Mouse (Mus musculus): Measurements from ENCODE around the gene Ifitm10. TPM values are rescaled to one million over a fixed set of nuclear protein-coding genes. Genes with fewer than 3 reads are reported as not detected.
A peak's percentile ranks its signal among the peaks of the same experiment; 100 is the strongest.
"Not testable (repeated sequence)": the region's sequence is repeated elsewhere in the genome, so short reads cannot be mapped to it uniquely, and the experiment has no call there.

The Ifitm10 gene
- total RNA-seq, 2 experiments from 2014 or later = 36.8 to 37.1 TPM

- no peak for DNase-seq (ENCODE audit: low spot score in 2 of 2)
Measured at GRCm38 (mm10) chr7:142323396-142324117, 50.0 kb downstream of the Ifitm10 start.

DNA sequence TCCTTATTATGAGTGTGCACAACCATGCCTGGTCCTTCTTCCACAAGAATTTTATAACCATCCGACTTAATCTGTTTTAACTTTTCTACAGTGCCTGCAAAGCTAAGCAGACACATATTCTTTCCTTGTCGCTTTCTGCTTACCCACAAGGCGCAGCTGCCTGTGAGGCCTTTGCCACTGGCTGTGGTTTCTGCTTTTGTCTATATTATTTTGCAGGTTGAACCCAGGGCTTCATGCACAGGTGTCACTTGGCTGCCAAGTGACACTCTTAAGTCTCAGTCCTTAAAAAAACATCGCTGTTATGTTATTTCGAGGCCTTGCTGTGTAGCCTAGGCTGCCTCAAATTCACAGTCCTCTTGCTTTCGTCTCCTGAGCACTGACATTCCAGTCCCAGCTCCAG lies 50.9 kb downstream of the Ifitm10 start:
- DNase-seq (ENCODE audit: low spot score in 2 of 2) = no peak

DNA sequence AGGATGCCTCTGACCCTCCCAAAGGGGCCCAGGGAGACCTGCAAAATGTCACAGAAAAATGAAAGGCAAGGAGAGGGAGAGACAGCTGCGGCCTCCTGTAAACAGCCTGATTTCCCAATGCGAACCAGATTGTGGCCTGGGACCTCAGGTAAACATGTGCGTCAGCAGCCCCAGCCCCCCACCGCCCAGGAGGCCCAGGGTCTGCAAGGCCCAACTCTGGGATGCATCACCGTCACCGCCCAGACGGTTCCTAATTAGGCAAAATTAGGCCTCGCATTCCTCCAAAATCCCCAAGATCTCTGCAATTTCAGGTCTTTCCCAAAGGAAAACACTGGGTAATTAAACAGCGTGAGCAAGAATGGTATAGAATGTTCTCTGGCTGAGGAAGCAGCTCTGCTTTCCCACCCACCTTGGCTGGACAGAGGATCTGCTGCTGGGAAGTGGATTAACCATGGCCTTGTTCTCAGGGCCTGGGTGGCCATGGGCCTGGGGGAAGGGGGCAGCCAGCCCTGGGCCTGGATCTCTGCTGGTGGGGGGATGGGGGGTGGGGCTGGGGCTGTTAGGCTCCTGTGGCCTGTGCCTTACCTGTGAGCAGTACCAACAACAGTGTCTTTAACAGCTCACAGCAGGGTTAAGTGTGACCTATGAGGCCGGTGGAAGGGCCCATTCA lies 51.8 kb downstream of the Ifitm10 start:
- DNase-seq (ENCODE audit: low spot score in 2 of 2) = not testable (repeated sequence)

- no peak for DNase-seq (ENCODE audit: low spot score in 2 of 2)
Measured at GRCm38 (mm10) chr7:142320906-142321305, 52.6 kb downstream of the Ifitm10 start.

GRCm38 (mm10) chr7:142319124-142319523 lies 54.4 kb downstream of the Ifitm10 start:
- DNase-seq (ENCODE audit: low spot score in 2 of 2) = peak in 1 of 2 experiments; percentile 21

GRCm38 (mm10) chr7:142317216-142317615 lies 56.3 kb downstream of the Ifitm10 start:
- DNase-seq (ENCODE audit: low spot score in 2 of 2) = no peak

- peak in 1 of 2 experiments; percentile 50 for DNase-seq (ENCODE audit: low spot score in 2 of 2)
Measured at GRCm38 (mm10) chr7:142316558-142316957, 57.0 kb downstream of the Ifitm10 start.

- no peak for DNase-seq (ENCODE audit: low spot score in 2 of 2)
Measured at GRCm38 (mm10) chr7:142314600-142315285, 58.8 kb downstream of the Ifitm10 start.

GRCm38 (mm10) chr7:142303929-142304328 lies 69.6 kb downstream of the Ifitm10 start:
- DNase-seq (ENCODE audit: low spot score in 2 of 2) = not testable (repeated sequence)

GRCm38 (mm10) chr7:142303249-142303648 lies 70.3 kb downstream of the Ifitm10 start, which contains the start of gene Krtap5-4:
Gene Krtap5-4 (plus strand): TSS chr7:142303549.
- DNase-seq (ENCODE audit: low spot score in 2 of 2) = no peak

- DNase-seq (ENCODE audit: low spot score in 2 of 2) = not testable (repeated sequence)
Measured at GRCm38 (mm10) chr7:142297018-142297417, 76.5 kb downstream of the Ifitm10 start, which contains the start of gene Krtap5-1. Gene Krtap5-1 (minus strand): TSS chr7:142297118.

- DNase-seq (ENCODE audit: low spot score in 2 of 2) = not testable (repeated sequence)
Measured at GRCm38 (mm10) chr7:142296108-142296507, 77.4 kb downstream of the Ifitm10 start.

DNA sequence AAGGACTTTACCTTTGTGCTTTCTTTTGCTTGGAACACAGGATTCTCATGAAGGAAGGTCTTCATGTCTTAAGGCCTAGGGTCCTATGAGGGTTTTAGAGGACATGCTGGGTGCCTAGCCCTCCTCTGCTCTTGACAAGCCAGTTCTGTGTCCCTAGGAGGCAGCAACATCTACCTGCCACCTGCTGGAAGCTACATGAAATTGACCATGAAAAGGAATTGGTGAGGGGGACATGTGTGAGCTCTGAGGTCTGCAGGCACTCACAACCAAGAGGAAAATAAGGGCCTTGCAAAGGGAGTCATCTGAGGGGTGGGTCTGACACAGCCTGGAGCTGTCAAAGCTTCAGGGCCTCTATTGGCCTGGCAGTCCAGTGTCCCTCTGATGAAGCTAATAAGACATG lies 78.1 kb downstream of the Ifitm10 start:
- no peak for DNase-seq (ENCODE audit: low spot score in 2 of 2)

- peak in 1 of 2 experiments; percentile 17 for DNase-seq (ENCODE audit: low spot score in 2 of 2)
Measured at GRCm38 (mm10) chr7:142293851-142294250, 79.7 kb downstream of the Ifitm10 start.

GRCm38 (mm10) chr7:142285910-142286612 lies 87.5 kb downstream of the Ifitm10 start:
- not testable (repeated sequence) for DNase-seq (ENCODE audit: low spot score in 2 of 2)

DNA sequence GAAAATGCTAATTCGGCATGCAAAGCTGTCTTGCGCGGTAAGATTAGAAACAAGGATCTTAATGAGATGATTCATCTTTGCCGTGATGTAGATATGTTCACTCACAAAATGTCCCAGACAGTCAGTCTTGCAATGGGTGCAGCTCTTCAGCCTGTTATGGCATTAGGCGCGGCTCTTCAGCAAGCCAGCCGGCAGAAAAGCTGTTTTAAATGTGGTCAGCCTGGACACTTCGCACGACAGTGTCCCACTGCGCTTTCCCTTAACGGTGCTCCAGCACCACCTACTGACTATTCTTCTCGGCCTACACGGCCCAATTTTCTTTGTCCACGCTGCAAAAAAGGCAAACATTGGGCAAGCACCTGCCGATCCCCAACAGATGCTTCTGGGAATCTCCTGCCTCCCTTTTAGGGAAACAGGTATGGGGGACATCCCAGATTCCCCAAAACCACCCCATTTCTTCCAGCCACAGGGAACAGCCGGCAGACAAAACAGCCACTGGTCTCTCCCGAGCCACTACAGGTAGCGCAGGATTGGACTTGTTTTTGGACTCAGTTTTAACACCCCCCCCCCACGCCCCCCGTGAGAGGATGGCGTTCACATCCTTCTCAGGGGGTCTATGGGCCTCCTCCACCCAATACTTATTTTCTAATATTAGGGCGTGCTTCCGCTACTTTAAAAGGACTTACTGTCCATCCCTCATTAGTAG lies 88.3 kb downstream of the Ifitm10 start:
- DNase-seq (ENCODE audit: low spot score in 2 of 2) = peak in 1 of 2 experiments; percentile 27

- DNase-seq (ENCODE audit: low spot score in 2 of 2) = peak; percentile 82 to 95
Measured at GRCm38 (mm10) chr7:142284615-142285080, 88.9 kb downstream of the Ifitm10 start.

DNA sequence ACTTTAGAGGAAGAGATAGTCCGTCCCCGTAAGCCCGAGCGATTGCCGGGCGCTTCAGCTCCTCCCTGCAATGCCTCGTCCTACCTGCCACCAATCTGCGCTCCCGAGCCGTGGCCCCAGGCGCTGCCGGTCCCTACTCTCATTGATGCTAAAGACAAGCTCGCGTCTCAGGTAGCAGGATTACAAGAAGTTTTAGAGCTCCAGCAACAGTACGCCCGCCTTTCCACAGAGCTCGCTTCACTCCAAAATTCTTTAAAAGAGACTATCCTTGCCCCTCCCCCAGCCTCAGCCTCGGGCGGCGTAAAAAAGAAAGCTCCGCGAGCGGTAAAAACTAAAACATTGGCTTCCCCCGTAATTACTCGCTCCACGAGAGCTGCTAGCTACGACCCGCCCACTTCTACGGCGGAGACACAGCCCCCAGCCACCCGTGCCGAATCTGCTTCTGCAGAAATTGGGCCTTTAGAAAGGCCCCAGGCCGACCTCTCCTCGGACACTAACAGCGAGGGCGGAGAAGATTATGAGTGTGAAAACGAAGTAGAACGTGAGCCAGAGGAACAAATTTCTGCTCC lies 89.4 kb downstream of the Ifitm10 start:
- peak in 1 of 2 experiments; percentile 18 for DNase-seq (ENCODE audit: low spot score in 2 of 2)

- DNase-seq (ENCODE audit: low spot score in 2 of 2) = not testable (repeated sequence)
Measured at GRCm38 (mm10) chr7:142282847-142283246, 90.7 kb downstream of the Ifitm10 start.

DNA sequence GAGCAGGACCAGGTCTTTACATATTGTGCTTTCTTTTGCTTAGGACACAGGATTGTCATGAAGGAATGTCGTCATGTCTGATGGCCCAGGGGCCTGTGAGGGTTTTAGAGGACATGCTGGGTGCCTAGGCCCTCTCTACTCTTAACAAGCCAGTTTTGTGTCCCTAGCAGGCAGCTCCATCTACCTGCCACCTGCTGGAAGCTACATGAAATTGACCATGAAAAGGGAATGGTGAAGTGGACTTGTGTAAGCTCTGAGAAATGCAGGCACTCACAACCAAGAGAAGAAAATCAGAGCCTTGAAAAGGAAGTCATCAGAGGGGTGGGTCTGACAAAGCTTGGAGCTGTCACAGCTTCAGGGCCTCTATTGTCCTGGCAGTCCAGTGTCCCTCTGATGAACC lies 94.3 kb downstream of the Ifitm10 start:
- DNase-seq (ENCODE audit: low spot score in 2 of 2) = not testable (repeated sequence)

Data from layer of hippocampus, adult 18-20 months (tissue).